Mouse (Mus musculus): ENCODE data around the gene Piwil1.

- no peak for TF ChIP-seq POLR2A (IDR thresholded peaks at IDR 0.05; ENCODE audit: borderline replicate concordance, low read depth, low read length)
- TF ChIP-seq CTCF (IDR thresholded peaks at IDR 0.05; ENCODE audit: low read depth, low read length) = no peak
Measured at GRCm38 (mm10) chr5:128700716-128701115, 1.6 kb upstream of the Piwil1 start.

Data from bone marrow macrophage, adult 2 months (primary cell).